Mouse (Mus musculus): ENCODE results near the gene Sema4d. TPM values are rescaled to one million over a fixed set of nuclear protein-coding genes. Genes with fewer than 3 reads are reported as not detected.
"Not testable (repeated sequence)": the region's sequence is repeated elsewhere in the genome, so short reads cannot be mapped to it uniquely, and the experiment has no call there.

Gene Sema4d
- 17.4 and 20.9 TPM in 2 replicates for polyA plus RNA-seq (2014; fragmentation: Nextera tagmentation; extraction: Ambion mirVana)

- Histone ChIP-seq H3K4me2 (ENCODE audit: low read depth, low read length) (peak within 1 kb of the TSS; percentile 95), H3K4me3 (ENCODE audit: low read depth, low read length) (peak within 1 kb of the TSS; percentile 88), H3K36me3 (ENCODE audit: control insufficient read depth, insufficient read depth, low read length) (no peaks in the 10 kb centered on the region), H3K4me1 (ENCODE audit: control insufficient read depth, insufficient read depth, low read length) (peaks cover 6% of the 10 kb centered on the region), H3K27ac (ENCODE audit: low read depth, low read length) (peak within 1 kb of the TSS; percentile 67; the same call in 1 of the 2 replicates), H3K9me3 (ENCODE audit: control insufficient read depth, low read length) (no peaks in the 10 kb centered on the region), H3K9ac (replicated peaks; ENCODE audit: low read depth, low read length) (peak within 1 kb of the TSS; percentile 71), H3K27me3 (ENCODE audit: control insufficient read depth, insufficient read depth, low read length) (peaks cover 4% of the 10 kb centered on the region; the same call in 1 of the 2 replicates)
- ATAC-seq (ENCODE audit: low read depth): peak; percentile 74
- under 1% methylated on average over 43 of the region's 52 CpGs for WGBS
Observed at GRCm38 (mm10) chr13:51793425-51793891, at the start of gene Sema4d. Gene Sema4d, minus strand, starts transcription at chr13:51793747.

- H3K27me3 ChIP-seq (ENCODE audit: control insufficient read depth, insufficient read depth, low read length): peaks cover 9% of the 10 kb centered on the region
- H3K9ac ChIP-seq (replicated peaks; ENCODE audit: low read depth, low read length): no peak overlapping the region
- WGBS: 66% methylated on average over 4 of the region's 4 CpGs
- H3K4me3 ChIP-seq (ENCODE audit: low read depth, low read length): no peak overlapping the region
- H3K9me3 ChIP-seq (ENCODE audit: control insufficient read depth, low read length): no peaks in the 10 kb centered on the region
- ATAC-seq (ENCODE audit: low read depth): no peak
- no peak overlapping the region for H3K27ac ChIP-seq (ENCODE audit: low read depth, low read length)
- no peak overlapping the region for H3K4me2 ChIP-seq (ENCODE audit: low read depth, low read length)
- H3K4me1 ChIP-seq (ENCODE audit: control insufficient read depth, insufficient read depth, low read length): peaks cover under 1% of the 10 kb centered on the region
- H3K36me3 ChIP-seq (ENCODE audit: control insufficient read depth, insufficient read depth, low read length): no peaks in the 10 kb centered on the region
Observed at GRCm38 (mm10) chr13:51843298-51843697, 49.8 kb upstream of the Sema4d start.

GRCm38 (mm10) chr13:51842773-51843172, 49.2 kb upstream of the Sema4d start:
- Histone ChIP-seq H3K27ac (ENCODE audit: low read depth, low read length) (no peak overlapping the region), H3K4me1 (ENCODE audit: control insufficient read depth, insufficient read depth, low read length) (no peaks in the 10 kb centered on the region; the same call in 1 of the 2 replicates), H3K9me3 (ENCODE audit: control insufficient read depth, low read length) (no peaks in the 10 kb centered on the region), H3K4me2 (ENCODE audit: low read depth, low read length) (no peak overlapping the region), H3K9ac (replicated peaks; ENCODE audit: low read depth, low read length) (no peak overlapping the region), H3K36me3 (ENCODE audit: control insufficient read depth, insufficient read depth, low read length) (no peaks in the 10 kb centered on the region), H3K4me3 (ENCODE audit: low read depth, low read length) (no peak overlapping the region), H3K27me3 (ENCODE audit: control insufficient read depth, insufficient read depth, low read length) (peaks cover 9% of the 10 kb centered on the region)
- 6% methylated on average over 12 of the region's 12 CpGs for WGBS
- ATAC-seq (ENCODE audit: low read depth): no peak

DNA sequence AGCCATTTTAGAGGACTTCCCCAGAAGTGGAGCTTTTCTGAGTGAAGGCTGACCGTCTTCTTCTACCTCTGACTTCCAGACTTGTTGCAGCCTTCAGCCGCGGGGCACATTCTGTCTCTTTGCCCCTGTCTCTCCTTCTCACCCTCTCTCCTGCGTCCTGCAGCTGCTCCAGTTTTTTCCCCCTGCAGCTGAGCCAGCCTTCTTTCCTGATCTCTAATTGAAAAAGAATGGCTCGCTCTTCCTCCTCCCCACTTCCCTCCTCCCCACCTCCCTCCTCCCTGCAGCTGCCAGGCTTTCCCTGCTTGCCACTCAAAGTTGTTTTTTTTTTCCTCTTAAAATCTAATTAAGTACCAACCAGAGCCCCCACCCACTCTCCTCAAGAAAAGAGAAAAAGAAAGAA, 48.6 kb upstream of the Sema4d start:
- Histone ChIP-seq H3K36me3 (ENCODE audit: control insufficient read depth, insufficient read depth, low read length) (no peaks in the 10 kb centered on the region), H3K27ac (ENCODE audit: low read depth, low read length) (no peak overlapping the region), H3K27me3 (ENCODE audit: control insufficient read depth, insufficient read depth, low read length) (peaks cover 9% of the 10 kb centered on the region), H3K4me2 (ENCODE audit: low read depth, low read length) (no peak overlapping the region), H3K4me1 (ENCODE audit: control insufficient read depth, insufficient read depth, low read length) (no peaks in the 10 kb centered on the region; the same call in 1 of the 2 replicates), H3K4me3 (ENCODE audit: low read depth, low read length) (no peak overlapping the region), H3K9ac (replicated peaks; ENCODE audit: low read depth, low read length) (no peak overlapping the region), H3K9me3 (ENCODE audit: control insufficient read depth, low read length) (no peaks in the 10 kb centered on the region)
- no peak for ATAC-seq (ENCODE audit: low read depth)
- WGBS: 7% methylated on average over 5 of the region's 5 CpGs

DNA sequence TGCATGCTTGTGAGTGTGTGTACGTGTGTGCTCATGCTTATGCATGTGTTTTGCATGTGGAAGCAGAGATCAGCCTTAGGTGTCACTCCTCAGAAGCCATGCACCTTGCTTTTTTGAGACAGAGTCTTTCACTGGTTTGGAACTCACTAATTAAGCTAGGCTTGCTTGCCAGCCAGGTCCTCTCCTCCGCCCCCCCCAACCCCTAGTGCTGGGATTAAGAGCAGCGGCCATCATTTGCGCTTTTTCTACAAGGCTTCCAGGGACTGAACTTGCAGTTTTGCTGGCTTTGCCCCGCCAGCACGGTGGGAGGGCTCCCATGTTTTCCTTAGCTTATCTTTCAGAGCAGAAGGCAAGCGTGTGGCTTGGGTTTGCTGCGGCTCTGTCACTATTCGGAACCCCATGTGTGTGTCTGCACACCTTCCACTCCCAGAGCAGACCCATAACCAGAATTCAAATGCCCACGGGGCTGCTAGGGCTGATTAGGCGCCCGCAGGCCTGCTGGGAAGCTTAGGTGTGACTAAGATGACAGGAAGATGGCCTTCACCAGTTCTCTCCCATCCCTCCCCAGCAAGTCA, 48.1 kb upstream of the Sema4d start:
- Histone ChIP-seq H3K9me3 (ENCODE audit: control insufficient read depth, low read length) (no peaks in the 10 kb centered on the region), H3K36me3 (ENCODE audit: control insufficient read depth, insufficient read depth, low read length) (no peaks in the 10 kb centered on the region), H3K4me2 (ENCODE audit: low read depth, low read length) (no peak overlapping the region), H3K27ac (ENCODE audit: low read depth, low read length) (no peak overlapping the region), H3K9ac (replicated peaks; ENCODE audit: low read depth, low read length) (0 out of 2 replicates have a peak overlapping the region, but pooled peaks have one; percentile 4), H3K4me1 (ENCODE audit: control insufficient read depth, insufficient read depth, low read length) (no peaks in the 10 kb centered on the region; the same call in 1 of the 2 replicates), H3K27me3 (ENCODE audit: control insufficient read depth, insufficient read depth, low read length) (peaks cover 9% of the 10 kb centered on the region), H3K4me3 (ENCODE audit: low read depth, low read length) (no peak overlapping the region)
- 19% methylated on average over 12 of the region's 12 CpGs for WGBS
- no peak for ATAC-seq (ENCODE audit: low read depth)

- Histone ChIP-seq H3K9ac (replicated peaks; ENCODE audit: low read depth, low read length) (no peak overlapping the region), H3K27ac (ENCODE audit: low read depth, low read length) (no peak overlapping the region), H3K36me3 (ENCODE audit: control insufficient read depth, insufficient read depth, low read length) (no peaks in the 10 kb centered on the region), H3K4me1 (ENCODE audit: control insufficient read depth, insufficient read depth, low read length) (no peaks in the 10 kb centered on the region; the same call in 1 of the 2 replicates), H3K4me3 (ENCODE audit: low read depth, low read length) (no peak overlapping the region), H3K4me2 (ENCODE audit: low read depth, low read length) (no peak overlapping the region), H3K9me3 (ENCODE audit: control insufficient read depth, low read length) (no peaks in the 10 kb centered on the region), H3K27me3 (ENCODE audit: control insufficient read depth, insufficient read depth, low read length) (peaks cover 9% of the 10 kb centered on the region)
- ATAC-seq (ENCODE audit: low read depth): no peak
- WGBS: 62% methylated on average over 6 of the region's 6 CpGs
Observed at GRCm38 (mm10) chr13:51840702-51841101, 47.2 kb upstream of the Sema4d start.

- Histone ChIP-seq H3K4me1 (ENCODE audit: control insufficient read depth, insufficient read depth, low read length) (no peaks in the 10 kb centered on the region; the same call in 1 of the 2 replicates), H3K27ac (ENCODE audit: low read depth, low read length) (no peak overlapping the region), H3K4me3 (ENCODE audit: low read depth, low read length) (no peak overlapping the region), H3K9ac (replicated peaks; ENCODE audit: low read depth, low read length) (no peak overlapping the region), H3K36me3 (ENCODE audit: control insufficient read depth, insufficient read depth, low read length) (no peaks in the 10 kb centered on the region), H3K4me2 (ENCODE audit: low read depth, low read length) (no peak overlapping the region), H3K27me3 (ENCODE audit: control insufficient read depth, insufficient read depth, low read length) (peaks cover 9% of the 10 kb centered on the region), H3K9me3 (ENCODE audit: control insufficient read depth, low read length) (no peaks in the 10 kb centered on the region)
- WGBS: 24% methylated on average over 8 of the region's 8 CpGs
- ATAC-seq (ENCODE audit: low read depth): 0 out of 2 replicates have a peak, but pooled peaks have one; percentile 6
Observed at GRCm38 (mm10) chr13:51839250-51840026, 45.9 kb upstream of the Sema4d start.

GRCm38 (mm10) chr13:51837402-51837801, 43.9 kb upstream of the Sema4d start:
- Histone ChIP-seq H3K9ac (replicated peaks; ENCODE audit: low read depth, low read length) (no peak overlapping the region), H3K4me3 (ENCODE audit: low read depth, low read length) (no peak overlapping the region), H3K27me3 (ENCODE audit: control insufficient read depth, insufficient read depth, low read length) (peaks cover 5% of the 10 kb centered on the region), H3K27ac (ENCODE audit: low read depth, low read length) (no peak overlapping the region), H3K9me3 (ENCODE audit: control insufficient read depth, low read length) (no peaks in the 10 kb centered on the region), H3K4me1 (ENCODE audit: control insufficient read depth, insufficient read depth, low read length) (no peaks in the 10 kb centered on the region; the same call in 1 of the 2 replicates), H3K36me3 (ENCODE audit: control insufficient read depth, insufficient read depth, low read length) (no peaks in the 10 kb centered on the region), H3K4me2 (ENCODE audit: low read depth, low read length) (no peak overlapping the region)
- 67% methylated on average over 5 of the region's 5 CpGs for WGBS
- ATAC-seq (ENCODE audit: low read depth): no peak

DNA sequence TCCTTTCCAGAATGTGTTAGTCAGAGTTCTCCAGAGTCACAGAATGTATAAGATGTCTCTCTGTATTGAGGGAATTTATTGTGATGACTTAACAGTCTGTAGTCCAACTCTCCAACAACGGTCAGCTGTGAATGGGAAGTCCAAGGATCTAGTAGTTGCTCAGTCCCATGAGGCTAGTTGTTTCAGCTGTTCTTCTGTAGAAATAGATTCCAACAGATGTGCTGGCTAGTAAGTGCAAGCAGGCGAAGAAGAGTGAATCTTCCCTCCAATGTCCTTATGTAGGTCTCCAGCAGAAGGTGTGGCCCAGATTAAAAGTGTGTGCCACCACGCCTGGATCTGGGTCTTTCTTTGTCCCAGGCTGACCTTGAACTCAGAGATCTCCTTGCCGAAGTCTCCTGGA, 41.7 kb upstream of the Sema4d start:
- H3K4me1 ChIP-seq (ENCODE audit: control insufficient read depth, insufficient read depth, low read length); H3K27ac ChIP-seq (ENCODE audit: low read depth, low read length); H3K4me3 ChIP-seq (ENCODE audit: low read depth, low read length); H3K36me3 ChIP-seq (ENCODE audit: control insufficient read depth, insufficient read depth, low read length); H3K27me3 ChIP-seq (ENCODE audit: control insufficient read depth, insufficient read depth, low read length); ATAC-seq (ENCODE audit: low read depth); H3K4me2 ChIP-seq (ENCODE audit: low read depth, low read length); H3K9me3 ChIP-seq (ENCODE audit: control insufficient read depth, low read length); H3K9ac ChIP-seq (replicated peaks; ENCODE audit: low read depth, low read length): not testable (repeated sequence)
- WGBS: 81% methylated on average over 4 of the region's 4 CpGs

Data from neural tube, embryonic 14.5 days (tissue).